Mouse (Mus musculus): ENCODE data around the gene B3galt5.

Gene B3galt5

DNA sequence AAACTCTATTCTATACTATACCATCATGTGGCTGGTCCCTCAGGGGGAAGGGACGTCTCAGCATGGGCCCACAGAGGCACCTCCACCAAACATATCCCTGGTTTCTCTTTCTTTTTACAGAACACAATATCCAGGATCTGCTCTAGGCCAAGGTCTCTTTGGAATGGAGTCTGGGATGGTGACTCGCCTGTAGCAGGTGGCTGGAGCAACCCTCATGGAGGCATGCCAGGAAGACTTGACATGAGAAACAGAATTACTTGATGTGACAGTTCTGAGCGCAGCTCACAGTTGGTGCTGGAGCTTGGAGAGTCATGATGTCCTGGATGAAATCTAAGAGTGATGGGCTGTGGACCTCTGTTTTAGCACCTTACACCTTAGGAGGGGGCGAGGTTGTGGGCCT lies 104.0 kb downstream of the B3galt5 start:
- ATAC-seq (ENCODE audit: insufficient number of reproducible peaks, low FRiP score, low TSS enrichment): peak; percentile 59

DNA sequence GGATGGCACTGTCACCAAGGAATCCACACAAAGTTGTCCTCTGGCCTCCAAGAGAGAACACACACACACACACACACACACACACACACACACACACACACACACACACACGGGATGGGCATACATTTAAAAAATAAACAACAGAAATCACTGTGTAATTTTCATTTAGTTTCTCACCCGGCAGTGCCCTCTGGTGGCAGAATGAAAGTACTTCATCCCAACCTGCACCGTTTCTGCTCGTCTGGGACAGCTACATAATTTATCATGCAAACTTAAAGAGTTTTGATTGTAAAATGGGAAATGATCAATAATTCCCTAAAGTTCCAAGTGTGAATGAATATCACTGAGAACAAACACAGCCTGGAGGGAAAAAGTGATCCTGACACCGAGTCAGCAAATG lies 105.7 kb downstream of the B3galt5 start:
- no peak for ATAC-seq (ENCODE audit: insufficient number of reproducible peaks, low FRiP score, low TSS enrichment)

DNA sequence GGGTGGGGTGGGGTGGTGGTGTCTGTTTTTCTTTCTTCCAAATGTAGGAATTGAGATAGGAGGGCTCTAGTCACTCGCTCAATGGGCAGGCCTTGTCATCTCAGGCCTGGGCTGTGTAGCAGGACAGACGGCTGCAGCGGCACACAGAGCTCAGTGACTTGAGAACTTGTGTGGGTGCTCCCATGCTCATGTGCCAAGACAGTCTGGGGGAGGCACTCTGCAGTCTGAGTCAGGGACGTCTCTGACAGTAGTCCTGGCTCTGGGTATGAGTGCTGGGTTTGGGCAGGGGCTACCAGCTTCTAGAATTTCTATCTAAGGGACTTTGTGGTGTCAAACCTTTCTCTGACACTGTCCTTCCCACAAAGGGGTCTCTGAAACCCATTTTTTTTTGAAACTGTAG lies 106.3 kb downstream of the B3galt5 start:
- no peak for ATAC-seq (ENCODE audit: insufficient number of reproducible peaks, low FRiP score, low TSS enrichment)

DNA sequence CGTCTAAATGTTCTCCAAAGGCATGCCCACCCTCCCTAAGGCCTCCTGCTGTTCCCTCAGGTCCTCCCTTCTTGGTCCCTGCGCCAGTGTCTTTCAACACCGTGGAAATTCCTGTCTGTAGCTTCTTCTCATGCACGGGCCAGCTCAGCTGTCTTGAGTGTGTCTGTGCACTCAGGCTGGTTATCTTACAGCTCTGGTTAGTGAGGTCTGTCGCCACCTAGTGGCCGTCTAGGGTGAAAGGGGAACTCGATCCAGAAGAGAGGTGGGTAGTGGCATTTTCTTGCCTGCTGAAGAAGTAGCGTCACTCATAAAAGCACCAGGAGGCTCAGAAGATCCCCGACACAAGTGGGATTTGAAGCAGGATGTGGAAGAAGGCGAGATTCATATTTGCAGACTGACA lies 109.5 kb downstream of the B3galt5 start:
- peak; percentile 71 for ATAC-seq (ENCODE audit: insufficient number of reproducible peaks, low FRiP score, low TSS enrichment)

DNA sequence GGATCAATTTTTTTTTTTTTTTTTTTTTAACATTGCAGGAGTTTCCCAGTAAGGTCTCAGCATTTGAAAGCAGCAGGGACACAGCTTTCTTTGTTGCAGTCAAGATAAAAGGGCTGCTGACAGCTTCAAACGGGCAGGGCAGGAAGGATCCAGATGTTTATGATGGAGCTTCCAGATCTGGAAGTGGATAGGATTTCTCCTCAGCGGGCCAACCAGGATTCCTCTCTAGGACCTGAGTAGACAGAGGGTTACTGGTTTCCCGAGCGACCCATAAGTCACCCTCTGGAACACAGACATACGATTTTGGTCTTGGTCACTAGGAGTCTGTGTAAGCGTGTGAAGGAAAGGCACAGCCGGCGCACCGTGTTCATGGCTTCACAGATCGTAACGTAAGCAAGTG lies 112.5 kb downstream of the B3galt5 start:
- ATAC-seq (ENCODE audit: insufficient number of reproducible peaks, low FRiP score, low TSS enrichment): no peak

DNA sequence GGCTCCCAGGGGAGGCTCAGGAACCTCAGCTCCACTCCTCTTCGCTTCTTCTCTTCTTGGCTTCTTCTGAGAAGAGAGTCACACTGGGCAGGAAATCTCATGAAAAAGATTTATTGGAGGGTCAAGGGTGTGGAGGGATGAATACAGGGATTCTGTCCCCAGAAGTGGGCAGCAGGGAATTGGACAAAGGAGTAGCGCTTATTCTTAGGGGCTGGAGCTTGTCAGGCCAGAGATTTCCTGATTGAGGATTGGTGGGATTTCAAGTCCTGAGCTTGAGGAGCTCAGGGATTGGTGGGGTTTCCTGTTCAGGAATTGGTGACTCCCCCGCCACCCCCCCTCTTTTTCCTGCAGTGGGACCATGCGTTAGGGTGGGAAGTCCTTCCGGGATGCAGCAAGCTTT lies 113.2 kb downstream of the B3galt5 start:
- no peak for ATAC-seq (ENCODE audit: insufficient number of reproducible peaks, low FRiP score, low TSS enrichment)

DNA sequence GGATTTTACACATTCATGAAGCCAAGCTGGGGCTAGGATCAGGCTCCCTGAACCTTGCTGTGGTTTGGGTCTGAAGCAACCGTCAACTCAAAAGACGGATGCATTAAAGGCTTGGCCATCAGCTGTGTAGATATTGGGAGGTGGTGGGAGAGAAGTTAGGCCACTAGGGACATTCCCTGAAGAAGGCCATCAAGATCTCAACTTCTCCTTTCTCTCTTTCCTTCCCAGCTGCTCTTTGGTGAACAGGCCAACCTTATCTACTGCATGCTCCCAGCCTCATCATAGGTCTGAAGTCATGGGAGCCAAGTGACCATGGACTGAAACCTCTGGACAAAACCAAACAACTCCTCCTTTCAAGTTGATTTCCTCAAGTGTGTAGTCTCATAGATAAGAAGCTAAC lies 115.9 kb downstream of the B3galt5 start:
- ATAC-seq (ENCODE audit: insufficient number of reproducible peaks, low FRiP score, low TSS enrichment): no peak

DNA sequence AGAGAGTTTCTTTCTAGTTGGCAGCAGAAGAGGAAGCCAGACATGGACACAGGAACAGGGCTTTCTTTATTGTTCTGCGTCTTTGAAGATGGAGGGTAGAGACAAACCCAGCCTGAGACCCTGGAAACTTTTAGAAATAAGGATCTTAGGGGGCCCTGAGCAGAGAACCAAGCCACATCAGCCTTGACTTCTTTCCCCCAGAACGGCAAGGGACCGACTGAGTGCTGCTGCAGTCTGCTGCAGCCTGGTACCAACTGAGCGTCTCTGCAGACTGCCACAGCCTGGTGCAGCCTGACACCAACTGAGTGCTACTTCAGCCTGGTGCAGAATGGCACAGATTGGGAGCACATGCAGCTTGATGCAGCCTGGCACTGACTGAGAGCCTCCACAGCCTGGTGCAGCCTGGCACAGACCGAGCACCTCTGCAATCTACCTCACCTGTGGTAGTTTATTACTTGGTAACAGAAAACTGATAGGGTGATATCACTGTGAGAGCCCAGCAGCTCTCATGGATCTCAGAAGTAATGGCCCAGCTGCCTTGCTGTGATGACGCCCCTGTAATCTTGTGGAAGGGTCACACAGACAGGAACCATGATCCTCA lies 117.8 kb downstream of the B3galt5 start:
- no peak for ATAC-seq (ENCODE audit: insufficient number of reproducible peaks, low FRiP score, low TSS enrichment)

DNA sequence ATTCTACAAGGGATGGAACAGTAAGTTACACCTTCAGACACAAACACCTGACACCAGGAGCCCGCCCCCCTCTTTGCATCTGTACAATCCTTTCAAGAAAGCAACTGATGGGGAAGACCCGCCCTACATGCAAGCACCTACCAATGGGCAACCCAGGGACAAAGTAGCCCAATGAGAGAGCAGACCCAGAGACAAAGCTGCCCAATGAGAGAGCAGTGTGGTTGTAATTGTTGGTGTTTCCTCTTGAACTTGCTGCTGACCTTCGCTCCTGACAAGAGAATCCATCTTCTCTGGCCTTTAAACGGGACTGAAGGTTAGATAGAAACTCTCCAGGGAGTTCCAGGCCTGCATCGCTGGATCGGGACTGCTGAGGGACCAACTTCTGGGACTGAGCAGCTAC lies 118.4 kb downstream of the B3galt5 start:
- no peak for ATAC-seq (ENCODE audit: insufficient number of reproducible peaks, low FRiP score, low TSS enrichment)

DNA sequence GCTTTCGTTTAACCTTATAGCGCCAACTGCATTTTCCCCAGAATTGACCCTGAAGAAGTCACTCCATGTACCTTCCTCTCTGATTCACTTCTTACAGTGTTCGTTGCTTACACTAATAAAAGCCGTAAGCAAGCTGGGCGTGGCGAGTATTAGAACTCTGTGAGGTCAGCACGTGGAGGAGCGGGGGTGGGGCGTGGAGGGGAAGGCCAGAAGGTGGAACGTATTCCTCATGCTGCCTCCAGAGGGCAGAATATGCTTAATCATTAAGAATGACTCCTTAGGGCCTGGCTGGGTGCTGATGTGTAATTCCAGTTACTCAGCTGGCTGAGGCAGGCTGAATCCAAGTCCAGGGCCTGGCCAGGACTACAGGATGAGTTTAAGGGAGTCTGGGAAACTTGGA lies 122.3 kb downstream of the B3galt5 start:
- ATAC-seq (ENCODE audit: insufficient number of reproducible peaks, low FRiP score, low TSS enrichment): peak; percentile 45; the same call in 1 of the 2 replicates

DNA sequence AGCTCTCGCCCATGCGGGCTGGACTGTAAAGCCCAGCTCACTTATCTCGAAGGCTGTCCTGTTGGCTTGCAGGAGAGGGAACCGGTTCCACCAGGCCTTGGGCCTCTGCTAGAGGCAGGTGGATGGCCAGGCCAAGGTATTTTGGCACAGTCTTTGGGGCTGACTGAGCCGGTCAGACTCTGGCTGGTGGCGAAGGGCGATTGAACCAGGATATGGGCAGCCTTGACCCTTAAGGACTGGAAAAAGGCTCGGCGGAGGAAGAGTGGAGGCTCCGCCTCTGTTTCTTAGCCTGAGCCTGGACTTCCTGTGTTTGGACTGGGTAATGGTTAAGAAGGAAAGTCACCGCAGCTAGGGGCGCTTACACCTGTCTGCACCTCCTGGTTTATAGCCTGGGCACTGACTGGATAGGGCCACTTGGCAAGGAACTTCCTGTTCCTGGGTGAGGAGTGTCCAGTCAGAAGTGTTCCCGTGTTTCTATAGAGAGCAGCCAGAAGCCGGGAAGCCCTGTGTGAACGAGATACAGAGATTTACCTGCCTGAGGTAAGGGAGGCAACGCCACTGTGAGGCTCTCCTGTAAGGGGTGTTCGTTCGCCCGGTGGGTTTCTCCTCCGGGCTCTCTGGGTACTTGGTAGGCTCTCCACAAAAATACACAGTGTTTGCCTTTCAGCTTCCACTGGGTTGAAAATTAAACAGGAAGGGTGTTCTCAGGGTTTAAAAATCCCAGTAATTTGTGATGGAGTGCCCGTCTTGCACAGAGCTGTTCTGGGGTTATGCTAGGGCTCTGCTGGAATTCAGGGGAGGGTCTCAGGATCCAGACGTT lies 125.9 kb downstream of the B3galt5 start:
- ATAC-seq (ENCODE audit: insufficient number of reproducible peaks, low FRiP score, low TSS enrichment): no peak

DNA sequence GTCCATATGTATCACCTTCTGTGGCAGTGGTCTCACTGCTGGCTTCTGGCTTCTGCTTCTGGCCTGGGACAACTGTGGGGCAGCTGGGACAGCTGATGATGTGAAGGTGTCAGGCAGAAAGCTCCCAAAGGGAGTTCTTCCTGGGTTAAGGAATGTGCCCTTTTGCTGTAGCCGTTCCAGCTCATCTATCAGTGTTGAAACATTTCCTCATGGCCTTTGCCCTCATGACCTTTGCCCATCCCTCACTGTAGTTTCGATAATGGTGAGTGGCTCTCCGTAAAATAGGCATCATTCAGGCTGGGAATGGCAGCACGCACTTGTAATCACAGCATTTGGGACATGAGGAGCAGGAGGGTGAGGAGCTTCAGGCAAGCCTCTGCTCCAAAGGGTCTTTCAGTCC lies 127.3 kb downstream of the B3galt5 start:
- no peak for ATAC-seq (ENCODE audit: insufficient number of reproducible peaks, low FRiP score, low TSS enrichment)

DNA sequence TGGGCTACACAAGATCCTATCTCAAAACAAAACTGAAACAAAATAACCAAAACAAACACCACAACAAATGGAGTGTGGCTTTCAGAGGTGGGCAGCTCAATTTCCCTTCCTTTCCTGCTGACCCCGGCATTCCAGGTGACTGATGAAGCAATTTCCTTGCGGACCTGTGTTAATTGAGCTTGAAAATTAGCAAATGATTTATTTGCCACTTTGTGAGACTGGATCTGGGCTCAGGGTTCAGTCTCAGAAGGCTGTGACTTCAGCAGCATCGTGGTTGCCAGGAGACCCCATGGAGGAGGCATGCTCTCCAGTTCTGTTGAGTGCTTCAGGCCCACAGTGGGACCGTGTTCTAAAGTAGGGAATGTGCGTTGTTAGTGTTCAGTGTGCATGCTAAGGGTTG lies 127.7 kb downstream of the B3galt5 start:
- ATAC-seq (ENCODE audit: insufficient number of reproducible peaks, low FRiP score, low TSS enrichment): no peak

DNA sequence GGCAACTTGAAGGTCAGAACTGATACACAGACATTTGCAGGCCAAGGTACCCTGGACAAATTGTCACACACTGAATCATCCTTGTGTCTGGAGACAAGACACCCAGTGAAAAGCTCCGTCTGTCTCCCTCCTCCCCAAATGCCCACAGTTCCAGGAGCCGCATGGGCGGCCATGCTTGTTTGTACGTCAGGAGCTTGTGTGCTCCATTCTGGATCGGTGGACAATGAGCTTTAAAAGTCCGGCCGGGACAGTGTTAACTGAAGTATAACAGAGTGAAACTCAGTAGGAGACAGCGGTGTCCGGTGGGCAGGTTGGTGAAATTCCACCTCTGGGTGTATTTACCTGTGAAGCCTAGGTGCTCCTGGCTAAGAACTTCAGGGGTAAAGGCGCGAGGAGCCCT lies 129.3 kb downstream of the B3galt5 start:
- ATAC-seq (ENCODE audit: insufficient number of reproducible peaks, low FRiP score, low TSS enrichment): no peak

Measured in cerebellum, adult (tissue).